Mouse (Mus musculus): ENCODE results near the gene Lman2.

Gene Lman2

GRCm38 (mm10) chr13:55322130-55322825 is 40.3 kb downstream of the Lman2 start:
- DNase-seq: peak; percentile 51 to 67

- peak; percentile 92 to 96 for DNase-seq
Measured at GRCm38 (mm10) chr13:55321434-55322129, 41.0 kb downstream of the Lman2 start, which contains the start of gene Rab24. Gene Rab24 (minus strand): TSS chr13:55321946.

DNA sequence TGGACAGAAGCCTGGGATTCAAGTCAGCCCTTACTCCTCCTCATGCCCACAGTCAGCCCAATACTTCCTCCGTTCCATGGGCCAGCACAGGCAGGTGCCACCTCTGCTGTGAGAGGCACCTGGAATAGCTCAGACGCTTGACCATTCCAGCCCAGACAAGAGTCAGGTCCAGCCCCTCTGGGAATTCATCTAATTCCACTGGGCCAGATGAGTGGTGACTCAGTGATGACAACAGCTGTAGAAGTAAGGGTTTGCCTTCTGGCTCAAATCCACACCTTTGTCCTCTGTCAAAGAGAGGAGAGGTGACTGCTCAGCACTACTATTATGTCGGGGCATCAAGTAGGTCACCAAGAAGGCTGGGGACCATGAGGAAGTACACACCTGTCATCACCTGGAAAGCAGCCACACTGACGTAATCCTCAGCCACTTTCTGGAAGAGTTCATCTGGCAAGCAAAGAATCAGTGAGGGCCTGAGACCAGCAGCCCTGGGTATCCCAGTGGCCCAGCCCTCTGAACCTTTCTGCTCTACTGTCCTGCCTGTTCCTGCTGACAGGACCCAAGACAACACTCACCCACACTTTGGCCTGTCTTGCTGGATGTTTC is 42.6 kb downstream of the Lman2 start, which contains the start of gene Prelid1:
TSS of gene Prelid1 (plus strand) at position 570 of the 603 bp plus-strand sequence.
- peak; percentile 44 to 63 for DNase-seq

GRCm38 (mm10) chr13:55318351-55318750 is 44.2 kb downstream of the Lman2 start:
- DNase-seq: no peak

DNA sequence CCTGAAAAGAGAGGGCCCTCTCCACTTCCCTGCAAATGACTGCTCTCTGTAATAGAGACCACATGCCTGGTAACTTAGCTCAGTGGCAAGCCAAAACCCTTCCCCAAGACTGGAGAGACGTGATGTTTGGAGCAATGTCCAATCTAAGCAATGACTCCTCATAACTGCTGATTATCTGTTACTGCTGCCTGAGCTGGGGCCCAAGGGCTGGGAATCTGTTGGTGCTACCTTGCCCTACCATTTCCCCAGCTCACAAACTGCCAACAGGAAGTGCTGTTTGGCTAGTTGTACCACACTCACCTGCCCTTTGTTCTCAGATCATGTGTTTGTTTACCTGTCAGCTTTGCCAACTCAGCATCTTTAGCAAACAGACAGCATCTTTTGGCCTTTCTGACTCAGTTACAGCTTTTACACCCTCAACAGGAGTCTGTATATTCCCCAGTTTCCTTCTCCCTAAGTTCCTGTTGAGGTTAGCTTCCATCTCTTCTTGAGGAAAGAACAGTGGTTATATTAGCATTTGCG is 47.6 kb downstream of the Lman2 start:
- no peak for DNase-seq

DNA sequence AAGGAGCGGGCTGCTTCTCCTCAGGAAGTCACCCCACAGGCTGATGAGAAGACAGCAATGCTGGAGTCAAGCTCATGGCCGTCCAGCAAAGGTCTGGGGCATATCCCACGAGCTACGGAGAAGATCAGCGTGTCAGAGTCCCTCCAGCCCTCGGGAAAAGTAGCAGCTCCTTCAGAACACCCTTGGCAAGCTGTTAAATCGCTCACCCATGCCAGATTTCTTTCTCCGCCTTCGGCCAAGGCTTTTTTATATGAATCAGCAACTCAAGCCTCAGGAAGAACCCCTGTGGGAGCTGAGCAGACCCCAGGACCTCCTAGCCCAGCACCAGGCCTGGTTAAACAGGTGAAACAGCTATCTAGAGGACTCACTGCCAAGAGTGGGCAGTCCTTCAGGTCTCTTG is 49.5 kb downstream of the Lman2 start:
- no peak for DNase-seq

GRCm38 (mm10) chr13:55312028-55312630 is 50.5 kb downstream of the Lman2 start:
- no peak for DNase-seq

DNA sequence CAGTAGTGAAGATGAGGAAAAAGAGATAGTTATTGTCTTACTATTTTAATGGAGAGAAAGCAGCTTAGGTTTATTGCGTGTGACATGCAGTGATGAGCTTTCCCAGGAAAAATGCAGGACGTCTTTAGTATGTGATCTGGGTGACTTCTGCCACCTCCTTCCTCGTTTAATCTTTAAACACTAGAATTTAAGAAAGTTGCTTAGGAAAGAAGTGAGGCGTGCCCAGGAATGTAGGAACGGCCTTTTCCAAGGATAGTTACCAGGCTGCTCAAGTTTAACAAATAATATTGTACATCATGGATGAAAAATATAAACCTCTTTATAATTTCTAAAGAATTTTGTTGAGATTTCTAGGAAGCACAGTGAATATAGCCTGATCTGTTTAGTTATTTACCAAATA is 61.7 kb downstream of the Lman2 start:
- DNase-seq: no peak

DNA sequence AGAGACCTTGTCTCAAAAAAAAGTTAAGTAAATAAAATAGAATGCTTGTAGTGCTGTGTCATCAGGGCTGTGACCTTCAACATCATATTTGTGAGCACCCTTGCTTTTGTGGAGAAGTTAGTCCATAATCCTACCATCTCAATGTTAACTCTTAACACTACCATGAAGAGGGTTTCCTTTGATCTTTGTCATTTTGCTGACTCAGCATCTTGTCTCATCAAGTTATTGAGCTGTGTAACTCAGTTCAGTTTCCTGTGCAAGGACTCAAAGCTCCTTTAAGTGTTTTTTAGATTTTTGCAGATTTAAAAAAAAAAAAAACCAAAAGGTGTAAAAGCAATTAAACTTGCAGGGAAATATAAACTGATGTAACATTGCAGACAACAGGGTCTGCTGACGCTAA is 65.8 kb downstream of the Lman2 start:
- DNase-seq: no peak

Measured in cerebellum, postnatal 25 days (tissue).